In genomic region chr11:90638312-90638830, GRCm38 (mm10) we compare ENCODE assay signal across 8 mouse cellular contexts. TPM values are rescaled to one million over a fixed set of nuclear protein-coding genes. Genes with fewer than 3 reads are reported as not detected.
A peak's percentile ranks its signal among the peaks of the same experiment; 100 is the strongest.
DNase-seq lines count a peak whose midpoint lies in the region; ATAC-seq and TF ChIP-seq lines count a peak whose summit lies in the region.

No protein-coding gene starts in this region.

- peak overlapping the region; percentile 77 for H3K27ac ChIP-seq in ES-E14 (ENCODE audit: insufficient read depth, low read depth, low read length, poor library complexity, severe bottlenecking)
- peak overlapping the region; percentile 91 for H3K27ac ChIP-seq in stomach, embryonic 16.5 days (ENCODE audit: low read length)

- 0% methylated on average over 53 of the region's 54 CpGs for WGBS in stomach, embryonic 16.5 days

- in situ Hi-C loops in ES-E14 (cut with MboI; ENCODE audit: low sequenced_read_pairs in 2 of 2, unreplicated experiment in 2 of 2), result no loop called here

- peak overlapping the region; percentile 97 for H3K9ac ChIP-seq in ES-E14 (ENCODE audit: insufficient read depth, low read depth, low read length, poor library complexity, severe bottlenecking)
- peak overlapping the region; percentile 99 for H3K9ac ChIP-seq in stomach, embryonic 16.5 days (ENCODE audit: low read length)

- H3K4me3 ChIP-seq in ES-E14 (ENCODE audit: insufficient read depth in 1 of 2, low read depth in 1 of 2, low read length in 2 of 2, poor library complexity in 1 of 2, severe bottlenecking in 1 of 2), result peak overlapping the region; percentile 64 to 85
- H3K4me3 ChIP-seq in stomach, embryonic 16.5 days (replicated peaks; ENCODE audit: low read length), result peak overlapping the region; percentile 83

- ATAC-seq in granulocyte monocyte progenitor cell, adult 5-6 weeks (replicated peaks; ENCODE audit: poor library complexity, severe bottlenecking), result peak; percentile 12
- ATAC-seq in stomach, embryonic 16.5 days (ENCODE audit: insufficient read depth, low FRiP score), result peak; percentile 70; the same call in 1 of the 2 replicates

- peak; percentile 7 for DNase-seq in heart, adult 8-10 months (ENCODE audit: low spot score)
- DNase-seq in heart, postnatal 25 days (ENCODE audit: low spot score), result no peak
- peak; percentile 40 for DNase-seq in ES-E14 (ENCODE audit: low read depth, low spot score)
- peak; percentile 41 to 62 for DNase-seq in cerebellum, adult 18-20 months
- peak; percentile 50 for DNase-seq in kidney, adult 9 months
- DNase-seq in lung, postnatal 25 days (ENCODE audit: low spot score), result peak; percentile 10

- H3K9me3 ChIP-seq in ES-E14 (ENCODE audit: control insufficient read depth, insufficient read depth, low read depth, low read length), result no peaks in the 10 kb centered on the region
- no peaks in the 10 kb centered on the region for H3K9me3 ChIP-seq in stomach, embryonic 16.5 days (replicated peaks; ENCODE audit: control insufficient read depth, low read length)

- no peaks in the 10 kb centered on the region; a peak in 1 of 4 replicates for H3K4me1 ChIP-seq in ES-E14 (ENCODE audit: control insufficient read depth in 2 of 2, insufficient read depth in 2 of 2, low read length in 2 of 2, poor library complexity in 1 of 2)
- H3K4me1 ChIP-seq in stomach, embryonic 16.5 days (ENCODE audit: control insufficient read depth, insufficient read depth, low read length), result peaks cover 4% of the 10 kb centered on the region

- peaks cover 5% of the 10 kb centered on the region for H3K36me3 ChIP-seq in ES-E14 (ENCODE audit: control insufficient read depth, insufficient read depth, low read length, poor library complexity, severe bottlenecking)
- no peaks in the 10 kb centered on the region; the same call in 1 of the 2 replicates for H3K36me3 ChIP-seq in stomach, embryonic 16.5 days (ENCODE audit: control insufficient read depth, insufficient read depth, low read length)

- intact Hi-C loops in heart, postnatal 25 days (cut with DNase I), result no loop called here

- H3K27me3 ChIP-seq in stomach, embryonic 16.5 days (ENCODE audit: control insufficient read depth, insufficient read depth, low read length), result no peaks in the 10 kb centered on the region

- peak overlapping the region; percentile 73 for H3K4me2 ChIP-seq in stomach, embryonic 16.5 days (ENCODE audit: low read depth, low read length)

TF ChIP-seq in ES-E14, 5 proteins besides CTCF, POLR2A, EP300 and RAD21:
- TF ChIP-seq ZNF384 (IDR thresholded peaks at IDR 0.05; ENCODE audit: low read depth, low read length), result no peak
- TF ChIP-seq ZC3H11A (IDR thresholded peaks at IDR 0.05; ENCODE audit: borderline replicate concordance, low read depth, low read length), result no peak
- TF ChIP-seq HCFC1 (IDR thresholded peaks at IDR 0.05; ENCODE audit: borderline replicate concordance, insufficient read depth, low read length), result no peak
- TF ChIP-seq MAFK (IDR thresholded peaks at IDR 0.05; ENCODE audit: insufficient read depth, low read depth, low read length), result no peak
- no peak for TF ChIP-seq CHD2 (IDR thresholded peaks at IDR 0.05; ENCODE audit: low read depth, low read length)

RNA-seq across cellular contexts. Expression of gene Cox11, which starts 0.4 kb away (rescaled TPM):
- 10 to 100 TPM; 19.4 to 23.1 (median 21.4) TPM for total RNA-seq in heart, adult 8-10 months (2022)
- total RNA-seq in heart, postnatal 25 days (2021), result 10 to 100 TPM; 24.7 to 25.5 TPM
- total RNA-seq in ES-E14 (2012; rRNA removed), result 29.6 and 32.4 TPM in 2 replicates
- 8.4 and 19.9 TPM in 2 replicates for total RNA-seq in granulocyte monocyte progenitor cell, adult 5-6 weeks (2014; fragmentation: Nextera tagmentation)
- total RNA-seq in granulocyte monocyte progenitor cell, adult 5-6 weeks (2017), result 12.2 and 20.3 TPM in 2 replicates
- 24.0 and 31.3 TPM in 2 replicates for polyA plus RNA-seq in stomach, embryonic 16.5 days (2015; fragmentation: Nextera tagmentation; extraction: Ambion mirVana)

RNA-seq across cellular contexts. Expression of gene Stxbp4, which starts 0.5 kb away (rescaled TPM):
- total RNA-seq in heart, adult 8-10 months (2022), result 1 to 10 TPM; 5.1 to 6.3 (median 5.3) TPM
- total RNA-seq in heart, postnatal 25 days (2021), result 1 to 10 TPM; 5.0 to 5.8 TPM
- 7.7 and 10.8 TPM in 2 replicates for total RNA-seq in ES-E14 (2012; rRNA removed)
- total RNA-seq in granulocyte monocyte progenitor cell, adult 5-6 weeks (2014; fragmentation: Nextera tagmentation), result 5.6 and 6.4 TPM in 2 replicates
- total RNA-seq in granulocyte monocyte progenitor cell, adult 5-6 weeks (2017), result 3.7 and 5.4 TPM in 2 replicates
- polyA plus RNA-seq in stomach, embryonic 16.5 days (2015; fragmentation: Nextera tagmentation; extraction: Ambion mirVana), result 14.1 and 16.0 TPM in 2 replicates

RNA-seq across cellular contexts. Expression of gene Tom1l1, which starts 49.8 kb away (rescaled TPM):
- 10 to 100 TPM; 12.6 to 19.0 (median 16.4) TPM for total RNA-seq in heart, adult 8-10 months (2022)
- 10 to 100 TPM; 15.1 to 19.8 TPM for total RNA-seq in heart, postnatal 25 days (2021)
- 12.0 and 14.3 TPM in 2 replicates for total RNA-seq in ES-E14 (2012; rRNA removed)
- 2.4 and 4.2 TPM in 2 replicates for total RNA-seq in granulocyte monocyte progenitor cell, adult 5-6 weeks (2014; fragmentation: Nextera tagmentation)
- 7.2 and 16.2 TPM in 2 replicates for total RNA-seq in granulocyte monocyte progenitor cell, adult 5-6 weeks (2017)
- 40.3 and 47.1 TPM in 2 replicates for polyA plus RNA-seq in stomach, embryonic 16.5 days (2015; fragmentation: Nextera tagmentation; extraction: Ambion mirVana)
